Comparison of ENCODE assay signal across 10 mouse cellular contexts in the genomic region with DNA sequence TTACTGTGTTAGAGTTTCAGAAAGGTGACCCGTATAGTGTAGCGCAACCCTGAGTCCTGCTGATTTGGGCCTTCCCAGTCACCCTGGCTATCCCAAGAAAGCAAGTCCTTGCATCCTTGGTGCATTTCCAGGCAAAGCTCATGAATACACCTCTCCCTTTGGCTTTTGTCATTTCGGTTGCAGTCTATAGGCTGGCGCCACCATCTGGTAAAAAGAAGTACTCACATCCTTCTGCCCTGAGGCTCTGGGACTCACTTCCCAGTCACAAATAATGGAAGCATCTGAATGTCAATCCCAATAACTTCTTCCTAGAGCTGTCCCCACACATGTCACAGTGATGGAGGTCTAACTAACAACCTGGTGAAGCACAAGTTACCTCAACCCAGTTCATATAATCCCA. TPM values are rescaled to one million over a fixed set of nuclear protein-coding genes. Genes with fewer than 3 reads are reported as not detected.
A peak's percentile ranks its signal among the peaks of the same experiment; 100 is the strongest.
DNase-seq lines count a peak whose midpoint lies in the region; ATAC-seq and TF ChIP-seq lines count a peak whose summit lies in the region.
"Had no signal": no experiment of that assay in that cellular context is flagged by ENCODE, and none has a peak within 500 bp of the region (broad histone marks: within the 10 kb centered on the region; RNA-seq: fewer than 3 reads in every experiment).

No protein-coding gene starts in this region.

- no peak for DNase-seq in heart, postnatal 0 days (ENCODE audit: low spot score)
- DNase-seq in lung, postnatal 10 days: peak; percentile 14
- DNase-seq in lung, postnatal 4 days: no peak
- DNase-seq in adipocyte (ENCODE audit: low spot score): peak; percentile 7
- peak; percentile 28 for DNase-seq in mesoderm, embryonic 11.5 days (ENCODE audit: low read depth, low spot score)
- DNase-seq in gastrocnemius, postnatal 10 days: no peak
- DNase-seq in Muller cell, postnatal 12 days (ENCODE audit: inconsistent ontology term): no peak

- ATAC-seq in heart, postnatal 0 days (ENCODE audit: insufficient read depth, low read depth): no peak
- no peak for ATAC-seq in heart, embryonic 12.5 days (ENCODE audit: insufficient number of reproducible peaks, low FRiP score)

- TF ChIP-seq EP300 in heart, postnatal 0 days (IDR thresholded peaks at IDR 0.05; ENCODE audit: low read depth): no peak

- TF ChIP-seq CTCF in heart, postnatal 0 days (IDR thresholded peaks at IDR 0.05; ENCODE audit: low read depth): peak; percentile 42

- no peaks in the 10 kb centered on the region for H3K9me3 ChIP-seq in heart, postnatal 0 days (replicated peaks; ENCODE audit: control insufficient read depth, low read length)
- H3K9me3 ChIP-seq in heart, embryonic 12.5 days (replicated peaks): no peaks in the 10 kb centered on the region
- H3K9me3 ChIP-seq: heart, embryonic 13.5 days had no signal

- H3K36me3 ChIP-seq in heart, postnatal 0 days (replicated peaks; ENCODE audit: control insufficient read depth, insufficient read depth, low read length): no peaks in the 10 kb centered on the region
- H3K36me3 ChIP-seq in heart, embryonic 12.5 days: no peaks in the 10 kb centered on the region
- H3K36me3 ChIP-seq: heart, embryonic 13.5 days had no signal

- WGBS in heart, postnatal 0 days: 54% methylated on average over 4 of the region's 4 CpGs
- 60% methylated on average over 4 of the region's 4 CpGs for WGBS in heart, embryonic 12.5 days

- no peaks in the 10 kb centered on the region for H3K4me1 ChIP-seq in heart, postnatal 0 days (ENCODE audit: control insufficient read depth, insufficient read depth)
- H3K4me1 ChIP-seq in heart, embryonic 12.5 days (replicated peaks): no peaks in the 10 kb centered on the region

- no peak overlapping the region for H3K4me2 ChIP-seq in heart, postnatal 0 days (ENCODE audit: low read depth, low read length)
- no peak overlapping the region for H3K4me2 ChIP-seq in heart, embryonic 12.5 days
- H3K4me2 ChIP-seq: heart, embryonic 13.5 days had no signal

- H3K27ac ChIP-seq in heart, postnatal 0 days (ENCODE audit: low read depth): no peak overlapping the region
- no peak overlapping the region for H3K27ac ChIP-seq in heart, embryonic 12.5 days (ENCODE audit: poor library complexity, severe bottlenecking)
- H3K27ac ChIP-seq: heart, embryonic 13.5 days had no signal

- no peak overlapping the region for H3K9ac ChIP-seq in heart, postnatal 0 days (replicated peaks; ENCODE audit: low read depth, low read length)
- H3K9ac ChIP-seq in heart, embryonic 12.5 days: no peak overlapping the region
- H3K9ac ChIP-seq: heart, embryonic 13.5 days had no signal

- no peaks in the 10 kb centered on the region for H3K27me3 ChIP-seq in heart, postnatal 0 days (ENCODE audit: control insufficient read depth, insufficient read depth, low read length)
- H3K27me3 ChIP-seq in heart, embryonic 12.5 days (replicated peaks): peaks cover 5% of the 10 kb centered on the region; the same call in 1 of the 2 replicates

- H3K4me3 ChIP-seq in heart, postnatal 0 days (ENCODE audit: low read depth, low read length): no peak overlapping the region
- H3K4me3 ChIP-seq in heart, embryonic 12.5 days: no peak overlapping the region
- H3K4me3 ChIP-seq: heart, embryonic 13.5 days had no signal

RNA-seq across cellular contexts. Expression of a gene that starts 54.4 kb away (rescaled TPM):
- total RNA-seq in heart, postnatal 0 days (2014; rRNA removed; ENCODE audit: low replicate concordance): 1.3 and 3.3 TPM in 2 replicates
- polyA plus RNA-seq in heart, postnatal 0 days (2015; fragmentation: Nextera tagmentation; extraction: Ambion mirVana): 0.07 and 0.10 TPM in 2 replicates
- polyA plus RNA-seq in heart, embryonic 12.5 days (2016; fragmentation: Nextera tagmentation; extraction: Ambion mirVana): 0.37 and 0.42 TPM in 2 replicates
- 10 to 100 TPM; 30.1 to 33.2 TPM for total RNA-seq in gastrocnemius, postnatal 10 days (2021)
- total RNA-seq: megakaryocyte-erythroid progenitor cell, adult 5-6 weeks had no signal

Comparison
In these comparisons a context has a peak if more than half of its experiments do, and no peak if none do; other contexts are left out.
1. DNase-seq: peak in lung, postnatal 10 days (single experiment), adipocyte (single experiment) and mesoderm, embryonic 11.5 days (single experiment); none in heart, postnatal 0 days (single experiment), lung, postnatal 4 days (0 of 2), gastrocnemius, postnatal 10 days (single experiment) and Muller cell, postnatal 12 days (single experiment).